1 mouse cellular context compared by ENCODE assay signal in the genomic region with DNA sequence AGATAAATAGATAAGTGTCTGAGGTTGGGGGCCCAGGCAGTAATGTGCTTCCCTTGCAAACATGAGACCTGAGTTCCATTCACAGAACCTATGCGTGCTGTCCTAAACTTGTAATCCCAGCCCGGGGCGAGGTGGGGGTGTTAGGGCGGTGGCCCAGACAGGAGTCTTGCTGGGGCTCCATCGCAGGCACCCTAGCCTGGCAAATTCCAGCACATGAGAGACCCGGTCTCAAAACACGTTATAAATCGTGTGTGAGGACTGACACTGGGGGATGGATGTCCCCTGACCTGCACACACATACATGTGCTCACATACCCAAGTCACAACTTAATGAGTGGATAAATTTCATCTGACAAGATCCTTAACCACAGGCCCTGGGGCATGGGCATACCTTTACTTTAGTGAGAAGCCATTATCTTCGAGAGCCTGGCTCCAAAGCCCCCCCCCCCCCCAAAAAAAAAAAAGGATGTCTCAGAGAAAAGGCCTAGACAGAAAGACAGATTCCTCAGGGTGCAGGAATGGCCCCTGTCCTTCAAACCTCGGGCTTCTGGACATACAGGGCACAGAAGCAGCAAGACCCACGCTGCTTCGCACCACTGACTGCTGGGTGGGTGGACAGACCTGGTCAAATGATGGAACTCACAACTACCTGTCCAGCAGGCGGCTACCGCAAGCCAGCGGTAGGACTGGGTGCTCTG.
TF ChIP-seq lines count a peak whose summit lies in the region.

No protein-coding gene starts in this region.

TF ChIP-seq in MEL, 35 proteins besides CTCF, POLR2A, EP300 and RAD21:
- TF ChIP-seq TCF12 (IDR thresholded peaks at IDR 0.05; ENCODE audit: low read depth, low read length) (no peak), ZC3H11A (IDR thresholded peaks at IDR 0.05; ENCODE audit: low read depth, low read length) (no peak), ZMIZ1 (IDR thresholded peaks at IDR 0.05; ENCODE audit: low read depth, low read length) (no peak; the same call in 1 of the 2 replicates), ZNF384 (IDR thresholded peaks at IDR 0.05; ENCODE audit: low read depth, low read length) (no peak), USF1 (IDR thresholded peaks at IDR 0.05; ENCODE audit: low read depth, low read length) (no peak), RCOR1 (IDR thresholded peaks at IDR 0.05; ENCODE audit: low read depth, low read length) (no peak), GATA1 (IDR thresholded peaks at IDR 0.05; ENCODE audit: low read depth, low read length) (no peak), SMC3 (IDR thresholded peaks at IDR 0.05; ENCODE audit: low read depth, low read length) (no peak), CHD2 (IDR thresholded peaks at IDR 0.05; ENCODE audit: low read length) (no peak), E2F4 (IDR thresholded peaks at IDR 0.05; ENCODE audit: borderline replicate concordance, low read depth, low read length) (no peak), MYB (IDR thresholded peaks at IDR 0.05; ENCODE audit: low read depth, low read length) (no peak), NRF1 (IDR thresholded peaks at IDR 0.05; ENCODE audit: insufficient read depth, low read depth, low read length, poor library complexity, severe bottlenecking) (no peak), POLR2AphosphoS2 (IDR thresholded peaks at IDR 0.05; ENCODE audit: low read length) (no peak)
TF ChIP-seq in MEL: peak in this region for 0.
